Mouse (Mus musculus) embryonic facial prominence, embryonic 10.5 days (tissue): ENCODE results near the gene Fam117a. TPM values are rescaled to one million over a fixed set of nuclear protein-coding genes. Genes with fewer than 3 reads are reported as not detected.

Source experiments
- DNase-seq: peaks from one replicate; pipeline ENCODE4 v3.0.0-alpha.2; 2017; ENCODE audit warnings: low spot score
- H3K27ac ChIP-seq: fragments of 300-500 bp; sonication (generic); replicated peaks from 2 replicates; pipeline ENCODE4 v1.5.1; 2016; ENCODE audit warnings: mild to moderate bottlenecking
- H3K27me3 ChIP-seq: fragments of 300-500 bp; sonication (generic); replicated peaks from 2 replicates; pipeline ENCODE4 v1.6.1; 2016; ENCODE audit warnings: low read depth, mild to moderate bottlenecking; ENCODE audit not compliant: poor library complexity, severe bottlenecking
- H3K36me3 ChIP-seq: fragments of 300-500 bp; sonication (generic); replicated peaks from 2 replicates; pipeline ENCODE4 v1.6.1; 2016; ENCODE audit warnings: mild to moderate bottlenecking, moderate library complexity
- H3K4me1 ChIP-seq: fragments of 300-500 bp; sonication (generic); 2 replicates; pipeline ENCODE4 v1.6.1; 2016
- H3K4me3 ChIP-seq: fragments of 300-500 bp; sonication (generic); 2 replicates; pipeline ENCODE4 v1.5.1; 2016; ENCODE audit warnings: mild to moderate bottlenecking, moderate library complexity
- H3K9me3 ChIP-seq: fragments of 300-500 bp; sonication (generic); 2 replicates; pipeline ENCODE4 v1.6.1; 2016; ENCODE audit warnings: mild to moderate bottlenecking
- WGBS: fragments of 180-500 bp; shearing (Covaris S2); methylation state at CpG from one replicate; pipeline ENCODE4 v1.1.7; 2016; 5-methylcytosine and 5-hydroxymethylcytosine counted together
- polyA plus RNA-seq: library from polyadenylated mRNA; unstranded; fragments of >200 nt; fragmentation: Nextera tagmentation; extraction: Ambion mirVana; gene quantifications from 2 replicates; pipeline ENCODE4 v1.2.1, GENCODE M21; 2016

The Fam117a gene
- polyA plus RNA-seq, 1 experiment from 2014 or later, result 11.9 TPM

DNA sequence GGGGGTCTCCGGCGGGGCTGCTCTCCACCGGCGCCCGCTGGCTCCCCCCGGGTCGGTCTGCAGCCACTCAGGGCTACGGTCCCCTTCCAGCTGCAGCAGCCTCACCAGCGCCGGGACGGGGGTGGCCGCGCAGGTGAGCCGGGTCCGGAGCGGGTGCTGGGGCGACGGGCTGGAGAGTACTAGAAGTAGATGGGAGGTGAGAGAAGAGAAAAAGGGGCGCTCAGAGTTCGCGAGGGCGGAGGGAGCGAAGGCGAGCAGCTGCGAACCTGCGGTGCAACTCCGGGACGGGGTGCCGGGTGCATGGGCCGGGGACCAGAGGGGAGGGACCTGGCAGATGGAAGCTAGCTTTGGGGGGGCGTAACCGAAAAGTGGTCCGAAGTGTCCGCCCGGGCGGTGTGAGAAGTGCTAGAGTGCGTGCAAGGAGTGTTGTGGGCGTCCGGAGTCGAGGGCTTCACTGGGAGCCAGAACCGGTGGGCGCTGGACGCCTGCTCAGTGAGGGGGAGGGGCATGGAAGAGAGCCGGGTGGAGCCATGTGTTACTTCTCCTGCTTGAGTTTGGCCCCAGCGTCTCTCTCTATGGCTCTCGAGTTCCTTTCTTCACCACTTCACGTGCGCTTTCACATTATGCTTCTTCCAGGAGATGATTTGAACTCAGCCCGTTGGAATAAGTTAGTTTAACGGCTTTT lies 453 bp downstream of the Fam117a start:
- Histone ChIP-seq H3K9me3 (no peaks in the 10 kb centered on the region), H3K36me3 (no peaks in the 10 kb centered on the region), H3K27ac (peak overlapping the region; percentile 90), H3K4me3 (peak overlapping the region; percentile 93), H3K27me3 (peaks cover 6% of the 10 kb centered on the region; the same call in 1 of the 2 replicates), H3K4me1 (peaks cover 43% of the 10 kb centered on the region)
- WGBS, result under 1% methylated on average over 50 of the region's 50 CpGs
- DNase-seq, result peak; percentile 84

DNA sequence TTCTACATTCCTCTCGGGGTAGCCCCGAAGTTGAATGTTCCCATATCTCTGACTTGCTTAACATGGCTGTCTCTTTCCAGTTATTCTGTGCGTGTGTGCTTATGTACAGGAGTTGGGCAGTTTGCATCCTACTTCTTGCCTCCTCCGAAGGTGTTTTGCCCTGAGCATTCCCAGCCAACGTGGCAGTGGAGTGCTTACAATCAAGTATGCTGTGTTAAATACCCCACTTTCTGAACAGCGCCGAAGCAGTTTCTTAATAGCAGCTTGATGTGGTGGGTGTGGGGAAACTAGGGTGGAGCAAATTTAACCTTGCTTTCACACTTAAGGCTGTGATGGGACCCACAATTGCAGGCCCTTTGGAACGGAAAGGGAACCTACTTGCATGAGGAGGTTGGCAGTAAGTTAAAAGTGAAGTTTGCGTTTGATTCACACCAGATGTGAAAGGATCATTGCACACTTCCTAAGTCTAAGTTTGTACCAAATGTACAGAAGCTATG lies 1.1 kb downstream of the Fam117a start:
- Histone ChIP-seq H3K36me3 (no peaks in the 10 kb centered on the region), H3K9me3 (no peaks in the 10 kb centered on the region), H3K4me3 (peak overlapping the region; percentile 93), H3K4me1 (peaks cover 40% of the 10 kb centered on the region), H3K27me3 (peaks cover 6% of the 10 kb centered on the region; the same call in 1 of the 2 replicates), H3K27ac (peak overlapping the region; percentile 90)
- DNase-seq, result no peak
- WGBS, result 22% methylated on average over 9 of the region's 9 CpGs

DNA sequence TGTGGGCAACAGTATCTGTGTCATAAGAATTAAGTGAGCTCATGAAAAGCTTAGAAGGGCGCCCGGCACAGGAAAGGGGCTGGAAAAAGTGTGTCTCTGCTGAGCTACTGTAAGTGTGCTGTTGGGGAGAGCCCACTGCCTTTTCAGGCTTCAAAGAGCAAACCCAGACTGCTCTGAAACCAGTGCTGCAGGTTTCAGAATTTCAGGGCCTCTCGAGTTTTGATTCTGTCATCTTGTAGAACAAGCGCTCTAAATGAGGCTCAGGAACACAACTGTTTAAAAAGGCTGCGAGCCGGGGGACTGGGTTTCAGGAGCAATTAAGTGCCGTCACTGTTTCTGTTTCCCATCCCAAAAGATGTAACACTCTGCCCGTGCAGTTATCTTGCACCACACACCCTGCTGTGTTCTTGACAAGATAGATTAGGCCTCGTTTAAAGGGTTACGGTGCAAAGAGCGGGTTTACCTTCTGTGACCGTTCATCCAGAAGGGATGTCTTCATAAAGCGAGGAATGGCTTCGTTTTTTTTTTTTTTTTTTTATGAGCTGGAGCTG lies 2.7 kb downstream of the Fam117a start:
- WGBS, result 38% methylated on average over 14 of the region's 14 CpGs

DNA sequence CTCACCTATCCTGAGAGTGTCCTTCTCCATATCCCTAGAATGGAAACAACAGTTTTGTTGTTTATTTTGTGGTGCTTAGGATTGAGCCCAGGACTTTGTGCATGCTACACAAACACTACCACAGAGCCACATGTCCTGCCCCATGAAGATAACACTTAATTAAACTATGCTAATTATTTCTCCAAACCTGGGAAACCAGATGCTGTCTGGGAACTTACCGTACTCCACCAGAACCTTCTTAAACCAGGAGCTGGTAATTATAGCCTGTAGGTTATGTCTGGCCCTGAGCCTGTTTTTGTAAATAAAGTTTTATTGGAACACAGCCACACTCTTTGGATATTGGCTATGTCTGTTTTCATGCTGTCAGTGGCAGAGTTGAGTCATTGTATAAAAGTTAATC lies 3.4 kb downstream of the Fam117a start:
- H3K4me3 ChIP-seq, result peak overlapping the region; percentile 23; the same call in 1 of the 2 replicates

More for the DNA sequence above, 2.7 kb downstream of the Fam117a start:
- H3K27ac ChIP-seq, result peak overlapping the region; percentile 44
- H3K4me1 ChIP-seq, result peaks cover 45% of the 10 kb centered on the region
- peaks cover 6% of the 10 kb centered on the region; the same call in 1 of the 2 replicates for H3K27me3 ChIP-seq
- no peak for DNase-seq
- H3K9me3 ChIP-seq, result no peaks in the 10 kb centered on the region
- peak overlapping the region; percentile 93 for H3K4me3 ChIP-seq
- H3K36me3 ChIP-seq, result no peaks in the 10 kb centered on the region

DNA sequence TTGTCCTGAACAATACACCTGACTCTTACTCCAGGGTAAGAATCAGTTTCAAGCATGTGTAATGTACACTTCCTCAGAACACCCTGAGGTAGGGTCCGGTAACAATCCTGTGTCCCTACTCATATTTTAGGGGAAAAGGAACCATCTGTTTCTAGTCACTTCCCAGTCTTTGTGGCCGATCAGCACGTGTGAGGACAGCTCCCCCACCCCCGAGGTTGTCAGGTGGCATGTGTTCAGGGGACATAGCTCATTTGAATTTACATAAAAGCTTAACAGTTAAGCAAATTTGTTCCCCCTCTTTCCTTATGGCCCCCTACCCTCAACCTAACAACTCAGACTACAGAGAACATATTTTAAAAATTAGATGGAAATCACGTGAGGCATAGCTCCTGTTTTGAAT lies 3.8 kb downstream of the Fam117a start:
- Histone ChIP-seq H3K9me3 (no peaks in the 10 kb centered on the region), H3K27ac (no peak overlapping the region), H3K36me3 (no peaks in the 10 kb centered on the region), H3K4me3 (peak overlapping the region; percentile 23; the same call in 1 of the 2 replicates), H3K27me3 (peaks cover 6% of the 10 kb centered on the region; the same call in 1 of the 2 replicates), H3K4me1 (peaks cover 49% of the 10 kb centered on the region)
- DNase-seq, result no peak
- WGBS, result 46% methylated on average over 5 of the region's 5 CpGs

More for the DNA sequence above, 3.4 kb downstream of the Fam117a start:
- peaks cover 47% of the 10 kb centered on the region for H3K4me1 ChIP-seq
- H3K27ac ChIP-seq, result 0 out of 2 replicates have a peak overlapping the region, but pooled peaks have one; percentile 19
- DNase-seq, result no peak
- no peaks in the 10 kb centered on the region for H3K36me3 ChIP-seq
- H3K9me3 ChIP-seq, result no peaks in the 10 kb centered on the region
- WGBS, result 71% methylated on average over 1 of the region's 1 CpGs
- H3K27me3 ChIP-seq, result peaks cover 6% of the 10 kb centered on the region; the same call in 1 of the 2 replicates

DNA sequence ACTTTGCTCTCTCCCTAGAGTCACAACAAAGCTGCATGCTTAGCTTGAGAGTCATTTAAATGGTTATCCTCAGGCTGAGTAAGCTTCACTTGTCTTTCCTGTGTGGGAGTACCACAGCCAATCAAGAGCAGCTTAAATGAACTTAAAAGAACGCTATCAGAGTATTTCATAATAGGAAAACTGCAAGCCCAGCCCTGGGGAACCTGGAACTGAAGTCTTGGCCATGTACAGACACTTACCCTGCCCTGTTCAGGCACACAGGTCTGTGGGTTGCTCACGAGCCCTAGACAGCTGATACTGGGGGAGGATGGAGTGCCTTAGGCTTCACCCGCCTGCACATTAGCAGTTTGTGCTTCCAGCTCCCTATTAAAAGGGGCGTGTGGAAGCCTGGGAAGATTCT lies 6.4 kb downstream of the Fam117a start:
- H3K27me3 ChIP-seq, result peaks cover 3% of the 10 kb centered on the region; the same call in 1 of the 2 replicates
- 79% methylated on average over 4 of the region's 4 CpGs for WGBS
- no peak overlapping the region for H3K27ac ChIP-seq
- H3K36me3 ChIP-seq, result peaks cover 18% of the 10 kb centered on the region
- no peak for DNase-seq
- H3K4me1 ChIP-seq, result peaks cover 34% of the 10 kb centered on the region
- no peak overlapping the region for H3K4me3 ChIP-seq
- H3K9me3 ChIP-seq, result no peaks in the 10 kb centered on the region

DNA sequence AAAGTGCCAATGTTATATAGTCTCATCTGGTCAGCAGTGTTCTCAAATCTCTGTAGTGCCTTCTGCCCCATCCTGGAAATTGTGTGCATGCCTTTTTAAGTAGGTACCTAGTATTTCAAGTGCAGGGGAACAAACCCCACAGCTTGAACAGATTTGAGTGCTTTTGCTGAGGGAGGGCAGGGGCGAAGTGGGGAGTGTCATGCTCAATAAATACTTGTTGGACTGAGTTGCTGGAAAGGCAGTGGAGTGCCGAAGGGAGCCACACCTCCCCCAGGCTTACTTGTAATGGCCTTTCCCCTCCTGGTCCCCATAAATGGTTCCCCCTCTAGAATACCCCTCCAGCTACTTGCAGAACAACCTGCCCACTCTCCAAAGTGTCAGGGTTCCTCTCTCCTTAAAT lies 7.4 kb downstream of the Fam117a start:
- Histone ChIP-seq H3K9me3 (no peaks in the 10 kb centered on the region), H3K36me3 (peaks cover 28% of the 10 kb centered on the region), H3K27ac (no peak overlapping the region), H3K4me3 (no peak overlapping the region), H3K27me3 (0 out of 2 replicates have a peak, but pooled peaks cover 3% of the 10 kb centered on the region), H3K4me1 (peaks cover 27% of the 10 kb centered on the region)
- no peak for DNase-seq
- 77% methylated on average over 2 of the region's 2 CpGs for WGBS

DNA sequence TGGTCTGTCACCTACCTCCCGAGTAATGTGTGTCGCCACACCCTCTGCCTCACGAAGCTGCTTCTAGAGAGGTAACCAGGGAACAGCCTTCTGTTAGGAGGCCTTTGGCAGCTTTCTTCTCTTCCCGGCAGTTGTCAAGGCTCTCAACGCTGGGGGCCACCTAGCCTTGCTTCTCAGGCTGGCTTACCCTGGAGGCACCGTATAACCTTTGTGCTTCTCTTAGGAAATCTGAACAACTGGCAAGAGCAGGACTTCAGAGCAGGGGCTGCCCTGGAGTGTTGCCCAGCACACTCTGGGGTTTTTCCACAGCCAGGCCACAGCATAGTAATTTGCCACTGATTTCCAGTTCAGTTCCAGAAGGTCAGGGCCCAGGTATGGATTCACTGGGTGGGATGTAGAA lies 13.5 kb downstream of the Fam117a start:
- no peaks in the 10 kb centered on the region for H3K27me3 ChIP-seq
- no peaks in the 10 kb centered on the region for H3K9me3 ChIP-seq
- H3K4me3 ChIP-seq, result no peak overlapping the region
- H3K36me3 ChIP-seq, result peaks cover 38% of the 10 kb centered on the region
- peaks cover 12% of the 10 kb centered on the region for H3K4me1 ChIP-seq
- no peak for DNase-seq
- no peak overlapping the region for H3K27ac ChIP-seq
- WGBS, result 78% methylated on average over 6 of the region's 6 CpGs

DNA sequence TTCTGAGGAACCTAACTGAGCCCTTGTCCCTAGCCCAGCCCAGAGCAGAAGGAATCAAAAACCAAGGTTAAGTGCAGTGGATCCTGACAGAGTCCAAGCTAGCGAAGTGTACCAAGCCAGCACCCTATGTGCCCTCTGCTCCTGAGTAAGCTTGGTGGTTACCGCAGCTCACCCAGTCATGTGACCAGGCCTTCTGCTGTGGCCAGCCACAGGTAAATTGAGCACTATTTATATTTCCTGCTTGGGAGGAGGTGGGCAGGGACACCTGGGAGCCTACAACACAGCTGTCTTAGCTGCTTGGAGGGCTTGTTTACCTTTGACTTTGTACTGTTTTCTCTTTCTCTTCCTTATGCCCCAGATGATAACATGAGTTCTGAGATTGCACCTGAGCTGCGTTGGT lies 14.1 kb downstream of the Fam117a start:
- no peaks in the 10 kb centered on the region for H3K9me3 ChIP-seq
- H3K27ac ChIP-seq, result no peak overlapping the region
- no peak overlapping the region for H3K4me3 ChIP-seq
- WGBS, result 91% methylated on average over 3 of the region's 3 CpGs
- no peak for DNase-seq
- H3K27me3 ChIP-seq, result no peaks in the 10 kb centered on the region
- peaks cover 11% of the 10 kb centered on the region for H3K4me1 ChIP-seq
- H3K36me3 ChIP-seq, result peaks cover 40% of the 10 kb centered on the region

DNA sequence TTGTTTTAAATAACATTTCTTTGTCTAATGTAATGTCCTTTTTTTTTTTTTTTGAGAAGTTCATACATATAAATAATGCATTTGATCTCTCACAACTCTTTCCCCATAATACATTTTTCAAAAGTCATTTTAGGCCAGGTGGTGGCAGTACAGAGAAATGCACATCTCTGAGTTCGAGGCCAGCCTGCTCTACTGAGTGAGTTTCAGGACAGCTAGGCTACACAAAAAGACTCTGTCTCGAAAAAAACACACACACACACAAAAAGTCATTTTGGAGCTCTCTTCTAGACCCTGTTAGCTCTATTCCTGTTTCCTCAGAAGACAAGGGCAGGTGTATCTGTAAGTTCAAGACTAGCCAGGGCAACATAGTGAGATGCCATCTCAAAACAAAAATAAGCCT lies 15.9 kb downstream of the Fam117a start:
- 90% methylated on average over 2 of the region's 2 CpGs for WGBS
- Histone ChIP-seq H3K4me1 (peaks cover 11% of the 10 kb centered on the region), H3K27me3 (no peaks in the 10 kb centered on the region), H3K27ac (no peak overlapping the region), H3K9me3 (no peaks in the 10 kb centered on the region), H3K4me3 (no peak overlapping the region), H3K36me3 (peaks cover 40% of the 10 kb centered on the region)
- DNase-seq, result no peak

DNA sequence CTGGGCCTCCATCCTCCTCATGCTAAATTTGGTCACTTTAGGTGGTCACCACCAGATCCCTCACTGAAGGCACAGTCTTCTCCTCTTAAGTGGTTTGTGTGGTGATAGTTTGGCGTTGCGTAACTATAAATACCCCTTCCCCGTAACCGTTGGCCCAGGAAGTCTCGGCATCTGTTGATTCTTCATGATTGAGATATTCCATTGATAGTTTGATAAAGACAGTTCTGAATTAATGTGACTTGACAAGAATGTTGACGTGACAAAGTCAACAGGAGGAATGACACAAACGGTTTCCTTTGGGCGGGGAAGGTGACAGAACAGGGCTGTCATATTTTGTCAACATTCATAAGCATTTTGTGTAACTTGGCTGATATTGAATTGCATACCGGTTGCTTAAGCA lies 16.4 kb downstream of the Fam117a start:
- H3K36me3 ChIP-seq, result peaks cover 35% of the 10 kb centered on the region
- WGBS, result 95% methylated on average over 9 of the region's 9 CpGs
- no peak overlapping the region for H3K4me3 ChIP-seq
- H3K27me3 ChIP-seq, result no peaks in the 10 kb centered on the region
- peaks cover 13% of the 10 kb centered on the region for H3K4me1 ChIP-seq
- no peak overlapping the region for H3K27ac ChIP-seq
- DNase-seq, result no peak
- no peaks in the 10 kb centered on the region for H3K9me3 ChIP-seq

DNA sequence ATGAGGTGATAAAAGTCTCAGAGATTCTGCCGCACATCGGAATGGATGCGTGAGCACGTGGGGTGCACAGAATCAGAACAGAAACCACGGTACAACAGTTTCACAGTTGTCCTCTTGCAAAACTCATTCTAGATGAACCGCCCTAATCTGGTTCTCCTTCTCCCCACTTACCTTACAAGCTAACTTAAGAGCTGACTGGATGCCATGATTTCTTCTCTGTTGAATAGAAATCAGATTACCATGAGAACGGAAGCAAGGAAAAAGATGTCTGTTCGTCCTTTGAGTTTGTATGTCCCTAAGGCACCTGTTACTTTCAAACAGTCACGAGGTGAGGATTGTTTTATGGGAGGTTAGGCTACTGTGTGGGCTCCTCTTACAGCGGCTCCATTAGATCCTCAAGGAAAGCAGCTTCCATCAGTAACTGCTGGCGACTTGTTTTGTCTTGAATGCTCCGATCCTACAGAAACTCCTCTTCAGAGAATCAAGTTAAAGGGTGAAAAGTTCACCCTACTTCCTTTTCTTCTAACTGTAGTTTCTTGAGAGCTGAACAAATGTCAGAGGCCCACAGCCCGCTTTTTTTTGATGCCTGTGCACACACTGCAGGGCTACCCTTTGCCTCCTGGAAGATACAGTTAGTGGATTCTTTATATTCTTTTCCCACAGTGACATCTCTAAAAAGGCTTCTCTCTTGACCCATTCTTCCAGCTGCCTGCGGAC lies 17.6 kb downstream of the Fam117a start:
- WGBS, result 94% methylated on average over 14 of the region's 14 CpGs
- no peak for DNase-seq
- H3K36me3 ChIP-seq, result peaks cover 25% of the 10 kb centered on the region
- no peak overlapping the region for H3K4me3 ChIP-seq
- H3K4me1 ChIP-seq, result peaks cover 17% of the 10 kb centered on the region
- H3K27me3 ChIP-seq, result no peaks in the 10 kb centered on the region
- H3K27ac ChIP-seq, result no peak overlapping the region
- H3K9me3 ChIP-seq, result no peaks in the 10 kb centered on the region
